Mouse (Mus musculus) ovary, postnatal 10 days (tissue): ENCODE results near the gene Dohh.

Experiments
- DNase-seq: peaks from one replicate; pipeline ENCODE4 v3.0.0; 2022; ENCODE audit warnings: low spot score

The Dohh gene

DNA sequence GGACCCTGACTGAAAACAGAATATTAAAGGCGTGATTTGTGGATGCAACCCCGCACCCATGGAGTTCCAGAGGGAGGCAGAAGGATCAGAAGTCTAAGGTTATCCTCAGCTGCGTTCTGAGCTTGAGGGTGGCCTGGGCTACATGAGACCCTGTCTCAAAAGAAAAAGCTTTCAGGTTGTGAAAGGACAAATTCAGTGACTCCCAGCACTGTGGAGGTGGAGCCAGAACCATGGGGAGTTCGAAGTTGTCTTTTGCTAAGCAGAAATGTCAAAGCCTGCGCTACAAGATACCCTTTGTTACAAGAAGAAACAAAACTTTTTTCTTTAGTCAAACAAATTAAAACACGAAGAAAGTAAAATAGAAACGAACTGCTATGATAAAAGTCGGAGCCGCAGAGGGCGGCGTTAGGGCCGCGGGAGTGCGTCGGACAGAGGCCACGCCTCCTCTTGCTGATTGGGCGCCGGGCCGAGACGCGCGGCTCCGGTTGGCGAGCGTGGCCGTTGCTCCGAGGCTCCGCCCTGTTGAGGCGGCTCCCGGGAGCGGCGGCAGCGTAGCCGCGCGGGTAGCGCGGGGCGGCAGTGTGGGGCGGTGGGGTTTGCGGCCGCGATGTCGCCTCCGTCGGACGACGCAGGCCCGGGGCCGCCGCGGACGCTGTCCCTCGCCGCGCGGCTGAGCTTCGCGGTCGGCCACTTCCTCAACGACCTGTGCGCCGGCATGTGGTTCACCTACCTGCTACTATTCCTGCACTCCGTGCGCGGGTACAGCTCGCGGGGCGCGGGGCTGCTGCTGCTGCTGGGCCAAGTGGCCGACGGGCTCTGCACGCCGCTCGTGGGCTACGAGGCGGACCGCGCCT is 27.0 kb upstream of the Dohh start, which contains the start of gene Mfsd12:
Gene Mfsd12, plus strand, starts transcription at position 501 of the 854 bp plus-strand sequence.
- peak; percentile 75 for DNase-seq

DNA sequence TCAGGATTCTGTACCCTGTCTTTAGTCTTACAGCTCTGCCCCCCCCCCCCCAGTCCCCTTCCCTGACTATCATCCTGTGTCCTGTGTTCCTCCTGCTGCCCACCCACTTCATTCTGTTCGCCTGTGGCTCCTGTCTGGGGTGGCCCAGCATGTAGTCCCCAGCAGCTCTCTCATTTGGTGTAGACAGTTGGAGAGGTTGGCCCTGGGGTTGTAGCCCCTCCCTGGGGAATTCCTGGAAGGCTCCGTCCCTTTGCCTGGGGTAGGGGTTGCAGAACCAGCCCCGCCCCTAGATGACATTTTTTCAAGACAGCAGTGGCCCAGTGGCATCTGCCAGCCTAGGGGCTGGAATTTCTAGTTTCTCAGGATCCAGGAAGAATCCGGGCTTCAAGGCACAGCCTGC is 26.0 kb upstream of the Dohh start:
- no peak for DNase-seq

DNA sequence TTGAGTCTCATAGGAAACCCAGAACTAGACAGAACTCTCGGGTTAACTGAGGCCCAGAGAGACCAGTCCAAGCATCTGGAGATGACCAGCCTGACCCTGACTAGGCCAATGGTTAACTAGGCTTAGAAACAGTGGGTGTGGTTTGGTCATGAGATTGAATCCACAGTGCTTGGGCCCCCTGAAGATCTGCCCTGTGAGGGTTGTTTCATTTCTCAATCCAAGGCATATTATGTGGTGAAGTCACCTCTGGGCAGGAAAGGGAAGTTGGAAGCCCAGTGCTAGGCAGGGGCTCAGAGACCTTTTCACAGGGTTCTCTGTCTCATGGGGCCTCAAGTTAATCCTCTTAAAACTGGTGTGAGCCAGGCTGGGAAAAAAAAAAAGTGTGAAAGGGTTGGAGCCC is 25.4 kb upstream of the Dohh start:
- no peak for DNase-seq

DNA sequence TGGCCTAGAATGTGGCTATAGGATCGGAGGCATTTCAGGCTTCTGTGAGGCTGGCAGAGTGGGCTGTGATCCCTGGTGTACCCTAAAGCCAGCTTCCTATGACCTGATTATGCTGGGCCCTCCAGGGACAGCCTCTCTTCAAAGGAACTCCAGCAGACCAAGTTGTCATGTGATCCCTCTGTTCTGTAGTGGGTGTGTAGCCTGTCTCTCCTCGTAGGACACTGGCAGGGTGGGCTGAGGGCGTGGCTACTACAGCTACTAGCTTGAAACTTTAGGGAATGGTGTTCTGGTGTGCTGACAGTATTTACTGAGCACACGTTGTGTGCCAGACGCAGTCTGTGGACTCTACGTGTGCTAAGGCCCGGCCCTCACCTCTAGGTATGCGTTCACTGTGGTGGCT is 23.5 kb upstream of the Dohh start:
- no peak for DNase-seq

DNA sequence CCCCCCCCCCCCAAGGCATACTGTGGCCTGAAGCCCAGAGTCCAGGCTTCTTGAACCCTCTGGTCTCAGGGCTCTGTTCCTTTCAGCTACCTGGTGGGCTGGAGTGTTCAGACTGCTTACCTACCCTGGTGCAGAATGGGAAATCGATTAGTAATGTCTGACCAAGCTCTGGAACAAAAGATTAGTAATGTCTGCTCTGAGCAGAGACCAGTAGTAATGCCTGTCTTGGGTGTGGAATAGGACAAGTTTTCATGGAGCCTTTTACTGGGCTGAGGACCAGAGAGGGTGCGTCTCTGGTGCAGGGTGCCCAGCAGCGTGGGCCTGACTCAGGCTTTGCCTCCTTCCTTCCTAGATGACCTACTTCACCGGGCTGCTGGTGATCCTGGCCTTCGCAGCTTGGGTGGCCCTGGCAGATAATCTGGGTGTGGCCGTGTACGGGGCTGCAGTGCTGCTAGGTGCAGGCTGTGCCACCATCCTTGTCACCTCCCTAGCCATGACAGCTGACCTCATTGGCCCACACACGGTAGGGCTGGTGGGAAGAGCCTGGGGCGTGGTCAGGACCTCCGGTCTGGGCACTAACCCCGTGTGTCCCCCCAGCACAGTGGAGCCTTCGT is 21.8 kb upstream of the Dohh start:
- no peak for DNase-seq

DNA sequence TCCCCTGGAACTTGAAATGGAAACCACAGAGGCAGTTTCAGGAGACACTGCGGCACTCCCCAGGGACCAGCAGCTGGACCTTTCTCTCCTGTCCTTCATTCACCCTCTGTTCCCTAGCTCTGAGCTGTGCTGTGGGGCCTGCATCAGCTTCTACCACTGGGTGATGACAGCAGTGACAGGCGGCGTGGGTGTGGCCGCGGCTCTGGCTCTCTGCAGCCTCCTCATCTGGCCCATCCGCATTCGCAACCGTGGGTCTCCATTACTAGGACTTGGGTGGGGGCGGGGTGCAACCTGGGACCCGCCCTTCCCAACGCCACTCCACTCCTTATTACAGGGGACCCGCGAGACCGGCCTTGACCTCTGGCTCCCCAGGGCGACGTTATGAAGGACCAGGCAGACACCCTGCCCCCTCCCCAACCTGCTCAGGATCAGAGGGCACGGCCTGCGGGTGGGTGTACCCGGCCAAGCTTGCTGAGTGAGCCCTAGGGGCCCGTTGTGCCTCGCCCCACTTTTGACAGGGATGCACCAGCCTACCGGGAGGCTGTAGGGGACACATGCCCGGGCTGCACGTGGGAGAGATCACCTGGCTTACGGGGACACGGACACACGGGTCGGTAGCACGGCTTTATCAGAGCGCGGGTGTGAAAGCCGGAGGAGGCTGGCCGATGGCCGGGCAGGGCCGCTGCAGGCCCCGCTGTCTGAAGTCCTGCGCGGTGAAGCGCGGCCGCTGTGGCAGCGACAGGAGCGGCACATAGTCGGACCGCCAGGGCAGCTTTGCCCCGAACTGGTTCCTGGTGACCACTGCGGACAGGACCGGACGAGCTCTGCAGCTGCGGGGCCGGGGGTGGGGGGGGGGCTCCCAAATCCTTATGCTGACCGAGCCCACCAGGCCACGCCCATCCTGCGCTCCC is 20.5 kb upstream of the Dohh start:
- no peak for DNase-seq

DNA sequence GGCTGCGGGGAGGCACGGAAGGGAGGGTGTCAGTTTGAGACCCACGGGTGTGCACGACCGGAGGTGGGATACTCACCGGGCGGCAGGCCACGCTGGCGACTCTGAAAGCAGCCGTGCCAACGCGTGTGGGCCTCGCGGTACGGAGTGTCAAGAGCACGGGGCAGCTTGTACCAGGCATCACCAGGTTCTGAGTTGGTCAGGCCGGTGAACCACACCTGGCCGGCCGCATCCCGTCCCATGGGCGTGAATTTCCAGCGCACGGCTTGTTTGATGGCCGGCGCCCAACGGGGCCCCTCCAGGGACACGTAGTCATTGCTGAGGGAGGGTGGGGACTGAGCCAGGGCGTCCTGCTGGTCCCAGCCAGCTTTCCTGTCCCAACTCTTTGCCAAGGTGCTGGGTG is 19.6 kb upstream of the Dohh start:
- no peak for DNase-seq

DNA sequence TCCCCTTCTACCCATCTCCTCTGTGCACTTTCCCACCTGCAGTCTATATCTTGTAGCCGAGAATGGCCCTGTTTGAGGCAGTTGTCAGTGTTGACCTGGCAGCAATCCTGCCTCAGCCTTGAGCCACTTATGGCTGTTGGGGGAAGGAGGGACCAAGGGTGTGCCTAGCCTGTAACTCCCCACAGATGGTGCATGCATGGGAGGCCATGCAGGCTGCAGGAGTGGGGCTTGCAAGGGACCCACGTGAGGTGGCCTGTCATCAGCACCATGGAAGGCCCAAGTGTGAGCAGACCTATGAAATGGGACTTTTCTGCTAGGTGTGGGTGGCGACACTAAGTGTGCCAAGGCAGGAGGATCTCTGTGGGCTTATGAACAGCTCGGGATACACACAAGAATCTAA is 19.2 kb upstream of the Dohh start:
- DNase-seq, result no peak

DNA sequence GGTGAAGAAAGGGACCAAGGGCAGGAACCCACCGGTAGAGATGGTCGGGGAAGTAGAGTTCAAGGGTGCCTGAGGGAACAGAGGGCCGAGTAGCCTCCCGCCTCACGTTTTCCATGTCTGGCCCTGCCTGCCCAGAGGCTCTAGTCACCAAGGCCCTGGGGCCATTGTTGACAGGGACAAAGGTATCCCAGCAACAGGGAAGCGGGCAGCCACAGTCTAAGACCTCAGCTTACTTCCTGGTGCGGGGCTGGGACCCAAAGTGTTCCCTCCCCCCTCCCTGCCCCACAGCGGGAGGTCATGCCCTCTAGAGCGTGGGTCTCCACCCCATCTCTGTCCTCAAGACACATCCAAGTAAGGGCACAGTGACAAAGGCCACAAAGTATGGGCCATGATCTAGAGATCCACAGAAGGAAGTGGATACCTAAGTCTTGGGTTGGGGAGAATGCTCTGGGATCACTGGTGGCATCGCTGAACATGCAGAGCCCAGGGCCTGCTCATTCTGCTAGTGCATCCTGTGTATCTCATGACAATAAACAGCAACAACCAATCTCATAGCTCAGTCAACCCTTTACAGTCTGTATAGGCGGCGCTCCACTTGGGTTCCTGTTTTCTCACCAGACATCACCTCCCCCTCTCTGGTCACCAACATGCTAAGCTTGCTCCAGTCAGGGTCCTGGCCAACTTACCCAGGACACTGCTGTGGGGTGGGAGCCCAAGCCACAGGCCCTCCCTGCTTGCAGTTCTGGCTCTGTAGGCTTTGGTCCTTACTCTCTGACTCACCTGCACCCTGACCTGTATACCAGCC is 18.4 kb upstream of the Dohh start, which contains the start of gene 4930404N11Rik:
Gene 4930404N11Rik, minus strand, starts transcription at position 145 of the 805 bp plus-strand sequence.
- no peak for DNase-seq

DNA sequence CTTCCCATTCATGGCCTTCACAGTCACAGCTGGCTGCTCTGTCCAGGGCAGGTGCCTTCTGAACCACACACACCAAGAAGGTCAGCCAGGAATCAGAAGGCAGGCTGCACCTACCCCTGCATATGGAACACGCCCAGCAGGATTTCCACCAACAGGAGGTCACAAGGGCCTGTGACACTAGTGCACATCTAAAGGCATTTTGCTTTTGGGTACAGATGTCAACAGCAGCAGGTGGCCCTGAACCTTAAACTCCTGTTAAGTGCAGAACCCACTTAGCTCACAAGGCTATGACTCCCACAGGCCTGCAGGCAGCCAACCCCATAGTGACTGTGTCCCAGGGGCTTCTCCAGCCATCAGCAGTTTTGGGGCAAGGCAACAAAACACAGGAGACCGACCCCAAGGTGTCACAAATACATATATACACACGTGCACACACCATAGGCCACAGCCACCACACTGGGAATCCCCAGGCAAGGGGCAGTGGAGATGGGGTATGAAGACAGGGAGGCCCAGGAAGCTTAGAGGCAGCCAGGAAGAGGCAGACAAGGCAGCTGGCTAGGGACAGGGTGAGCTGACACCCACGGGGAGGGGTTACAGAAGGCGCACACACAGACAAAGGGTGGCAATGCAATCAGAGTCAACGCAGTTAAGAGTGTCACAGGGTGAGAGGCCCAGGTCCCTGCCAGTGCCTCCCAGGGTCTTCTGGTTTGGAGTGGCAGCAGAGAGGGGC is 17.6 kb upstream of the Dohh start:
- DNase-seq, result no peak

DNA sequence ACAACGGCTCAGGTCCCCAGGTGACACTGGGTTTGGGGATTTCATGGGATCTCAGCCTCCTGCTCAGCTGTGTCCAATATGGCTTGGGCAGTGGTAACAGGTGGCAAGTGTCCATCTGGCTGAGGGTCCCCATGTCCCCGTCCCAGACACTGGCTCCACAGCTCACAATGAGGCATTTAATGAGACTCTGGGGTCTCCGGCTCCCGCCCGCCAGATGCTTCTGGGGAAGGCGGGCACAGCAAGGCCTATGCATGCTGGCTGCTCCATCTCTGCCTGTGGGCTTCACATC is 17.1 kb upstream of the Dohh start:
- DNase-seq, result no peak

DNA sequence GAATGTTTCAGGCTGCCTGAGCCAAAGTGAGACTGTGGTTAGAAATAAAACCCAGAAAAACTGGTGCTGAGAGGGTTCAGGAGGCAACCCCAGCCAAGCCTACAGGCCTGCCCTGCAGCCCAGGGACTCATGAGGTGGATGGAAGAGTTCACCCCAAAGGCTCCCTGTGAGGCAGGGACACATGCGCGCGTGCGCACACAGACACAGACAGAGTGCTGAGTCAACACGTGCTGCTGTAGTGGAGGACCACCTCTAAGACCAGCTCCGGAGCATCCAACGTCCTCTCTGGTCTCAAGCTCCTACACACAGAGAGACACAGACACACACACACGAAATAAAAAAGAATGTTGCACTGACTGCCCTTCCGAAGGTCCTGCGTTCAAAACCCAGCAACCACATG is 8.9 kb upstream of the Dohh start:
- DNase-seq, result no peak

DNA sequence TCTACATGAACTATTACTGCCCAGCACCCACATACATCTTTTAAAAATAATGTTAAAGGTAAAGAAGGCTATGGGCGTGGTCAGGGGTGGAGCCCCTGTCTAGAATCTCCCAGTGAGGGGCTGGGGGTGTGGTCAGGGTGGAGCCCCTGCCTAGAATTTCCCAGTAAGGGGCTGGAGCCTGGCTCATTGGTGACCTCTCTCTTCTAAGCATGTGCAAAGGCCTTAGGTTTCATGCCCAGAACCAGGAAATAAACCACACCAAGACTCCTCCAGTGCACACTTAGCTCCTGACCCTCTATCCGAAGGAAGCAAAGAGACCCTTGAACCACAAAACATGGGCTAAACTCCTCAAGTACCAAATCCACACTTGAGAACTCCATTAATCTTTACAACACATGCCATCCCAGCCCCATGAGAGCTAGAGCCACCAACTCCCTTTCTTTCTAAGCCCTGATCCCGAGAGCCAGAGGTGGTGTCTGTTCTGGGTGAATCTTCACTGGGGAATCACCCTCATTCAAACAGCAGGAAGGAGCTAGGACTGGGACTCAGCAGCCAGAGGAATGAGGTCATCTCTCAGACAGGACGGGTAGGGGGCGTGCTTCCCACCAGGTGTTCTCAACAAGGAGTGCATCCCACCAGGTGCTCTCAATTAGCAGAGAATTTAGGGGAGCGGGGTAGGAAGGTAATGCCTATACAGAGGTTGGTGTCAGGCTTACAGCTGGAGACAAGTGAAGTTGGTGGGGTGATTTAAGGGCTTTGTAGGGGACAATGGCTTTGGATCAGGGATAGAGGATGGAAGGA is 7.5 kb upstream of the Dohh start:
- no peak for DNase-seq

DNA sequence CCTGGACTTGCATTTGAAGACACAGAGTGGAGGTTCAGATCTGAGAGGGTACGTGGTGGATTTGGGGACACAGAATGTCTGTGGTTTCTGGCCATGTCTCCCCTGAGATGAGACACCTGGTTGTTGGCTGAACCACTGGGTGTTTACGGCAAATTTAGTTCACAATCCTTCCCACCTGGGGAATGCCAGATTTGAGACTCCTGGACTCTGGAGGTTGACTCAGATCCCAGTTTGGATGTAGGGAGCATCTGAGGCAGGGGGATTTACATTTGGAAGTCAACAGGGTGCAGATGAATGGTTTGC is 6.9 kb upstream of the Dohh start:
- DNase-seq, result no peak

DNA sequence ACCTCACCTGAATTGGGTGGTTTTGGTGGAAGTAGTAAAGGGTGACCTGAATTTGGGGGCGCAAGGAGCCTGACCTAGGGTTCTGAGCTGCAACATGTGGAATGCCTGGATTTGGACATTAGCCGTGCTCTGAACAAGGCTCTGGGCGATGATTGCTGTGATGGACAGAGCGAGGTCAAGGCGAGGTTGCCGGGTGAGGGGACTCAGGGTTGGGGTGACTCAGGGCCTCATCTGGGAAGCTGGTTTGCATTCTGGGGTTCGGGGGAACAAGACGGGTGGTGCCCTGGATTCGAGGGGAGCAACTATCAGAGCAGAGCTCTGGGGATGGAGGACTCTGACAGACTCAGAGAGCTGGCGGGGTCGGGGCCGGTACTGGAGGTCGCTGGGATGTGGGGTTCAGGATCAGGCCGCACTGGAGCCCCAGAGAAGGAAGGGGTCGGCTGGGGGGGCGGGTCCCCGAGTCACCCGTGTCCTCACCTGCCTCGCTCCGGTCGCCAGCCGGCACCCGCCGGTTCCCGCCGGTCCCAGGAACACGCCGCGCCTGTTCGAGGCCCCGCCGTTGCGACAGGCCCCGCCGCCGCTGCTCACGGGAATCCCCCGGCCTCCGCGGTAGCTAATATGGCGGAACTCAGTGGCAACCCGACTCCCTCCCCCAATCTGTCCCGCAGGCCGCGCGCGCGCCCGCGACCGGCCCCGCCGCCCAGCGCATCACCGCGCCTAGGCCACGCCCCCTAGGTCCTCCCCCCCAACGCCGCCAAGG is 6.3 kb upstream of the Dohh start, which contains the start of gene Fzr1:
Gene Fzr1, minus strand, starts transcription at position 724 of the 760 bp plus-strand sequence.
- no peak for DNase-seq

DNA sequence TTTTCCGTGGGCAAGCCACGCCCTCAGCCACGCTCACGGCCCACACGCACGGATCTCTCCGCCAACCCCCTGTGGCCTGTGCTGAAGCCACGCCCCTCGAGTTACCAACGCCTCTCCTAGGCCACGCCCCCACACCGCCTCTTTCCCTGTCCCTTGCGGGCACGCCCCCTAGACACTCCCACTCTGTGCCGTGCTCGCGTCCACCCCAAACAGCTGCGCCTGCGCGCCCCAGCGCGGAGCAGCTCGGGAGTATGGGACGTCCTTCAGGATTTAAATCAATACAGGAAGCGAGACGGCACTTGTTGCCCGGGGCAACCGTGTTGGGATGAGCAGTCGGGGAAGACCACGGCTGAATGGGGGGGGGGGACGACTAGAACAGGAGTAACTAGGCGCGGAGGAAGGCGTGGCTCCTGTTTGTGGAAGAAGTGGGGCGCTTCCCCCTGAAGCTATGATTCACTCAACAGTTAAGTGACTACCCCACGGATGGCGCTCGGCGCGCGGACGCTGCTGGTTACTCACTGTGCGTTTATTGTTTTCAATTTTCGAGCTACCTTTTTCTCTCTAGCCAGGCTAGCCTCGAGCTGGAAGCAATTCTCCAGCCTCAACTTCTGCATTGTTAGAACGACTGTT is 5.6 kb upstream of the Dohh start:
- peak; percentile 98 for DNase-seq

DNA sequence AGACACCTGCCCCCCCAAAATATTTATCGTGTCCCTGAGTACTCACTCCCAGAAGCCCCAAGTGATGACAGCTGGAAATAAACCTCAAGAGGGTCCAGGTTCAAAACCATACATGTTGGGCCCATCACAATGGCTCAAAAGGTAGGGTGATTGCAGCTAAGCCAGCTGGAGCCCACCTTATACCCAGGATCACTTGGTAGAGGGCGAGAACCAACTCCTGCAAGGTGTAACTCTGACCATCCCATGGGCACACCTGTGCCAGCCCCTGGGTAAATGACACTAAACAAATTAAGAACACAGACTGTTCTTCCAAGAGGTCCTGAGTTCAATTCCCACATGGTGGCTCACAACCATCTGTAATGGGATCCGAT is 5.1 kb upstream of the Dohh start:
- no peak for DNase-seq

DNA sequence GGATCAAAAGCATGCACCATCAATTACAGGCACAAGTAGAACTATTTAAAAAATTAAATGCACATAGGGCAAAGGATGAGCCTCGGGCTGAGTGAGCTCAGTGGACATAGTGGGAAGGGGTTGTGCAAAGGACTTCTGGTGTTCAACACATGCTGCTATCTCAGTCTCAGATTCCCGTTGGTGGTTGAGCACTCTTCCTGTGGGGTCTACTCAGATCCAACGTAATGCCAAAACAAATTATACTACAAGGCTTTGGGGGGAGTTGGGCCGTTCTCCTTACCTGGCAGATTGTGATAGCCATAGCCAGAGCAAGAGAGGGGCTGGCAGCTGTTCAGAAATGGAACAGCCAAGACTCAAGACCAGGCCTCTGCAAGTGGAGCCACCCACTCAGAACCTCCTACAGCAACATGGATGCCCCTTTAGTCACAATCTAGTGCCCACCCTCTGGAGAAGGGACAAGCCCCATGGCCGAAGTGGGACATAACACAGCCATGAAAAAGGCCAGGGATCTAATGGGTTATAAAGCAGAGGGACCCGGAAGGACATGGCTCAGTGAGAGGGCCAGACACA is 4.3 kb upstream of the Dohh start:
- no peak for DNase-seq

DNA sequence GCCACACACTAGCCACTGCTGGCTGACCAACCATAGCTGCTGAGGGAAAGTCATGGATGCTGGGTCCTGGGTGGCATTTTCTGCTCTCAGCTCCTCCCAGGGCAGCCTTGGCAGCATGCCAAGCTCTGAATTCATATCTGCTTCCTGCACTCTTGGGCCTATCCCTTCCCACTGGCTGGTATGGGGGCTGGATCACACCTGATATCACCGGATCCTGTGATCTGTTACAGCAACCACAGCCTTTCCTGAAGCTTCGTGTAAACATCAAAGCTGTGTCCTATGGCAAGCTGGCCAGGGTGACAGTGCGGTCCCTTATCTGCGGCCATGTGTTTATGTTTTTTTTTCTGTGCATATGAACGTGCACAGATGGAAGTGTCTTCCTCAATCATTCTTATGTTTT is 2.2 kb upstream of the Dohh start:
- no peak for DNase-seq
